Mouse (Mus musculus) naive thymus-derived CD4-positive, alpha-beta T cell, adult 2 months (primary cell): ENCODE results near the gene 1700011L22Rik.
A peak's percentile ranks its signal among the peaks of the same experiment; 100 is the strongest.

ENCODE experiments used
- DNase-seq: peaks from one replicate; pipeline ENCODE4 v3.0.0-alpha.2; 2011; ENCODE audit warnings: low read depth

The 1700011L22Rik gene

DNA sequence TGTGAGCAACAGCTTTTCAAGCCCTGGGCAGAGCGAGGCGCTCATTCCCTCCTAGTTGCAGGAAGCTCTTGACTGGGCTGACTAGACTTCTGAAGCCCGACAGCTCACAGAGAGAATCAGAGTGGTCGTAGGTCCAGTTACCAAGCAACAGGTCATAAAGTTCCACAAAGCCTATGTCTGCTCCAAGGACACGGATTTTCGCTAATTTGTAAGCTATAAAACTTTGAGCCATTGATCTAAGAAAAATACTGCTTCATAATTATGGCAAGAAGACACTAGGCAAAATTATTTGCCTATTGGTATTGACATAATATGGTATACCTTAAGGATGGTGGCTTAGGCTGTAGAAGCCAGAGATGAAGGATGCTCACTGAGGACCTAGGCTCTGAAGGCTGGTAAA is at the start of gene 1700011L22Rik:
Gene 1700011L22Rik, minus strand, starts transcription at position 101 of the 400 bp plus-strand sequence.
- DNase-seq, result no peak

DNA sequence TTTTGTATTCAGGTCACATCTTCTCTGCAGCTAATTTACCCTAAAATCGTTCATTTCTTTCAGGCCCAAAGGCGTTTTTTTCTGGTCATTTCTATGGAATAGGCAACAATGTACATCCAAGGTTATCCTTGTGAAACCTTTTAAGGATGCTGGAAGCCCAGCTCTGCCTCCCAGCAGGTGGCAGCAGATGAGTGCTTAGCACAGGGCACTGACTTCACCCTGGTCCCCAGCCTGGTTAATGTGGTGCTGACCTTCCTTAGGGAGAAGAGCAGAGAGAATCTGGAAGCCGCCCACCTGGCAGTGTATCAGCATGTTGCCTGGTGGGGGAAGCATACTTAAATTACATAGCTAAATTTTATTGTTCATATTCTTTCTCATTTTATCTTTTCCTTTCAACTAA is 49.4 kb upstream of the 1700011L22Rik start:
- DNase-seq, result peak; percentile 35

DNA sequence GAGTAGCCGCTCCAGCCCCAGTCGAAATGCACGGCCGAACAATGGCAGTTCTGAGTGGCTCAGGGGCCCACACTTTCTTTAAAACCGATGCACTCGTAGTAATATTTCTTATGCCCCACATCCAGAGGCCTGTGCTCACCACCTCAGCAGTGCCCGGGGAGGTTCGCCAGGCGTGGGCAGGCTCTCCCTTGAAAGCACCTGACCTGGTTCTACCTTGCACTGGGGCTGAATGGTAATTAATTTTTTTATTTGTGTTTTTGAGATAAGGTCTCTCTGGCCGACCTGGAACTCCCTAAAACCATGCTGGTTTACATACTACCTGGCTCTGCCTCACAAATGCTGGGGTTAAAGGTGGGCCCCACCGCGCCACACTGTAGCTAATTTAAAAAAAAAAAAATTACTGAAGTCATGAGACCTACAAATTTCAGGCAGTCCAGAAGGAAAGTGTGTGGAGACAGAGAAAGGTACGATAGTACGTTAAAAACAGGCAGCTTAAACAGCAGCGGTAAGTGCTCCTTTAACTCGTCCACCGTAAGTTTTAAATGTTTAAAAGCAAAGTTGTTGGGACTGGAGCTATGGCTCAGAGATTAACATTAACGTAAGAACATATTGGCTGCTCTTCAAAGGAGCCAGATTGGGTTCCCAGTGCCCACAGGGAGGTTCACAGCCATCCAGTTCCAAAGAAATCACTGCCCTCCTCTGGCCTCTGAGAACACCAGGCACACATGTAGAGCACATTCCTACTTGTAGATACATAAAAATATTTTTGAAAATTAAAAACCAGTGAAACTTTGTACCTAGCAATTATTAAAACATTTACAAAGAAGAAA is 47.1 kb upstream of the 1700011L22Rik start:
- DNase-seq, result peak; percentile 14

DNA sequence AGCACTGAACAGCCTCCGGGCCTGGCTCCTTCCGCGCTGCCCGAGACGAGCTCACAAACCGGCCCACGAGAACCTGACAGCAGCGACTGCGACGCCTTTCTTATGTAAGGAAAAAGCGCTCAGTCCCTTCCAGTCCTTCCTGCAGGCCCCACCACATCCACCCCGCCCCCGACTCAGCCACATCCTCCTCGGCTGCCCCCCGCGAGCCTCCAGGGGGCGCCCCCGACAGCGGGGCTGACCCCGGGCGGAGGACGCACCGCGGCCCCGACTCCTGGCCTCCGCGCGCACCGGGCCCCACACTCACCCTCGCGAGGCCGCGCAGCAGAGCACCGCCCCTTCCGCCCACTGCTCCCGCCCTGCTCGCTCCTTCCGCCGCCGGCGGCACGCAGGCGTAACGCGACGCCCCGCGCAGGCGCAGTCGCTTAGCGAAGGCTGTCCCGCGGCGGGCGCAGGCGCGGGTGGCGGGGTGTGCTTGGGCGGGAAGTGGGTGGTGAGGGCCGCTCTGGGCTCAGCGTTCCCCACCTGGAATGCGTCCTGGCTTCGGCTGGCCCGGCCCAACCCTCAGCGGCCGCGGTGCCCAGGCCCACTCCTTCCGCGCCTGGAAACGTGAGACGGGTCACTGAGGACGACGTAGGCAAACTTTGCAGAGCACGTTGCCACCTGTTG is 46.4 kb upstream of the 1700011L22Rik start, which contains the start of gene Mmaa:
Gene Mmaa, minus strand, starts transcription at position 328 of the 666 bp plus-strand sequence.
- peak; percentile 98 for DNase-seq

DNA sequence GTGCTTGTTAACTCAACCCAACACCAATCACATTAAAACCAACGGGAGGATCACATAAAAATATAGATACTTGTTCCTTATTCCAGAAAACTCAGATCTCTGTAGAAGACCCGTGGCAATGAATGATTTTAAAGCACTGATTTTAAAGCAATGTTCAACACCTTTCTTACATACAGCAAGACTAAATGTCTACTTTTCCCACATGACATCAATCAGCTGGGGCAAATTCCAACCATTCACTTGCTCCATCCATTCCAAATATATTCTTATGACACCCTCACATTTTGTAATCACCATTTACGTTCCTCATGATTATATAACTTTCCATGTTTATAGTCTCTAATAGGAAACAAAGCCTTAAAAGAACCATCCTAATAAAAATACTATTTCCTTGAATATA is 45.5 kb upstream of the 1700011L22Rik start:
- DNase-seq, result peak; percentile 15

DNA sequence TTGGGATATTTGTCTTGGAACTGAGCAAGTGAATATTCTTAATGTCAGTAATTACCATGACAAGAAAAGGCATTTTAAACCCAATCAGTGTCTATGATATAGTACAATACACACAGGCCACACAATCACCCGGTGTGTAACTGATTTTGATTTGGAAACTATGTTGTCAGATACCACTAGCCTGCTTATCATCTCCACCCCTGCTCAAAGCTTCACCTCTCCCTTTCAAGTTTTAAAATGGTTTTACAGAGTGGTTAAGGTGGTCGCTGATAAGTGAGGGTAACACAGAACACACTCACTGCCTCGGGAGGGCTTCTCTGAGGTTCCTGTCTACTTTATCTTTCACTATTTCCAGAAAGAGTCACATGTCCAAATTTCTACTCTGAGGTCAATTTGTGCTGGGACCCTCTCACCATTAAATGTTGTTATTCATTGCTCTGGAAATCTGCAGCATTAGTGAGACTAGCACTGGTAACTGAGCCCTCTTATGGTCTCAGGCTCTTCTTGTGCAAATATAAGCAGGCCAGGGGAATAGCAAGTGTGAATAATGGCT is 44.4 kb upstream of the 1700011L22Rik start:
- no peak for DNase-seq

DNA sequence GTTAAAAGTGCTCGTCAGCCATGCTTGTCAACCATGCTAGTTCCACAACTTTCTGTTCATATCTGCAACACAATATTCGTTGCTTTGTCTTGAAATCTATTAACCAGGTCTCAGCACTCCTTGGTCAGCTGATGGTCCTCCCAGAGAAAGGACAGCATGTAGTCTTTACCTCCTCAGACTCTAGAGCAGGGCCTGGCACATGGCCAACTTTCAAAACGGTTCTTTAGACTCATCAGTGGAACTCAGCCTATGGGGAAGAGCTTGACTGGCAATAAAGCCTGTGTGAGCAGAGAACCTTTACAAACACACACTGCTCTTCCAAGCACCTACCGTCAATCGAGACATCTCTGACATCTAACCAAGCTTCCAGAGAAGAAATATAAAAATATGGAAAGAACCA is 41.2 kb upstream of the 1700011L22Rik start:
- no peak for DNase-seq

DNA sequence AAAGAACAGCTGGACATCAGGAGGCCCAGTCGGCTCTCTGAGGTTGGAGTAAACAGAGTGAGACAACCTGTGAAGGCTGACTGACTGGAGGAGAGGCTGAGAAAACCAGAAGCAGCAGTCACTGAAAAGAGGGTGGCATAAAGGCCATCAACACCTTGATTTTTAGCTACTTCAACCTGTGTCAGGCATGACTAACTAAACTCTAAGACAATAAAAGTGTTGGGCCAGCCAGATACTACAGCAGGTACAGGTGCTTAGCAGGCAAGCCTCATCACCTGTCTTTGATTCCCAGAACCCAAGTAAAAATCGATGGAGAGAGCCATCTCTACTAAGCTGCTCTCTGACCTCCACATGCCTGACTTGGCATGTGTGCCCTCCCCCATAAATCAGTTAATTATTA is 40.3 kb upstream of the 1700011L22Rik start:
- DNase-seq, result no peak

DNA sequence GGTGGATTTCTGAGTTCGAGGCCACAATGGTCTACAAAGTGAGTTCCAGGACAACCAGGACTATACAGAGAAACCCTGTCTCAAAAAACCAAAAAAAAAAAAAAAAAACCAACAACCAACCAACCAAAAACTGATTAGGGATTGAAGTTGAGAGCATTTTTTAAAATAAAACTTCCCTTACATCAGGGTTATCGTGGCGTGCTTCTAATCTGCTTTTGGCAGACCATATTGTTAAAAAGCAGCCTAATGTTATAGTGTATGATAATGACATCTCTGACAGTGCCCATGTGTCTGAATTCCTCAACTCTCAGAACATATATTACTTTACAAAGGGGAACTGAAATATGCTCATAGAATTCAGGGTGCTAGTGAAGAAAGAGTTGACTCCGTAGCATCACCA is 39.9 kb upstream of the 1700011L22Rik start:
- no peak for DNase-seq

DNA sequence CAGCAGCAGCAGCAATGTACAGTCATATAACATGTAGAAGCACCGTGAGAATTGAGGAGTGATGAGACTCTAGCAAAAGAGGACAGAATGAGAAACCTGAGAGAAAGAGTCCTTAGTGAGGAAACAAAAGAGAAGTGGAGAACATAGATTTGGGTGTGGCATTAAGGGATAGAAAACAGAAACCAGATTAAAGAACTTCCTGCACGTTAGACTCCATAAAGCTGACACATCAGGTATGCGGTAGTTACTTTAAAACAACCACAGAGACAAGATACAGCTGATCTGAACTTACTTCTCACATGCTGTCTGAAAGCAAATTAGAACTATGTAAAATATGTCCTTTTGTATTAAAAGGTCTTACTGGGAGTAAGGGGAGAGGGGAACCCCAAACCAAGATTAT is 38.1 kb upstream of the 1700011L22Rik start:
- peak; percentile 58 for DNase-seq

DNA sequence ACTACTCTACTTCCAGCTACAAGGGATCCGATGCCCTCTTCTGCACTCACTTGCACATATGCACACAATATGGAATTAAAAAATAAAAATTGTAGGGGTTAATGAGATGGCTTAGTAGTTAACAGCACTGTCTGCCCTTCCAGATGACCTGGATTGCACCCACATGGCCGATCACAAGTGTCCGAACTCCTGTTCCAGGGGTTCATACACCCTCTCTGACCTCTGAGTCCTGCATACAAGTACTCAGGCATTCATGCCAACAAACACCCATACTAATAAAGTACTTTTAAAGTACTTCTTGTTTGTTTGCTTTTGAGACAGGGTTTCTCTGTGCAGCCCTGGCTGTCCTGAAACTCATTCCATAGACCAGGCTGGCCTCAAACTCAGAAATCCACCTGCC is 36.3 kb upstream of the 1700011L22Rik start:
- no peak for DNase-seq

DNA sequence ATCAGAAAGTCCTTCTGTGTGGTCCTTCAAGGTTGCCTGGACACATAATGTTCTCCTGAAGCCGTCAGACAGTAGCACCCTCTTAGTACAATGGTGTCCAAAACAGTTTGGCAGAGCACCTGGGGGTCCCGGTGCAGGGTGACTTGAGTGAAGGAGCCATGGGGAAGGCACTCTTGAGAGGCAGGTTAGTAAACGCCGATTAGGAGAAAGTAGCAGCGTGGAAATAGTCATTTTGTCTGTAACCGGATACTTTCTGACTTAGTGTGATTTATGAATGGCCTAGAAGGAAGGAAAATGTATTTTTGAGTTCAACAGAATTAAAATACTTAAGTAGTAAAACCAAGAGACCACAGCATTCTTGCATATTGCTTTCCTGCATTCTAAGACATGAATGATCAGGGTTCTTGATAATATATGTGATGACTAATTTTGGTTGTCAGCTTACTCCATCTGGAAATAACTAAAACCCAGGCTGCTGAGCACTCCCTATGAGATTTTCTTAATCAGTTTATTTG is 33.1 kb upstream of the 1700011L22Rik start:
- DNase-seq, result no peak

DNA sequence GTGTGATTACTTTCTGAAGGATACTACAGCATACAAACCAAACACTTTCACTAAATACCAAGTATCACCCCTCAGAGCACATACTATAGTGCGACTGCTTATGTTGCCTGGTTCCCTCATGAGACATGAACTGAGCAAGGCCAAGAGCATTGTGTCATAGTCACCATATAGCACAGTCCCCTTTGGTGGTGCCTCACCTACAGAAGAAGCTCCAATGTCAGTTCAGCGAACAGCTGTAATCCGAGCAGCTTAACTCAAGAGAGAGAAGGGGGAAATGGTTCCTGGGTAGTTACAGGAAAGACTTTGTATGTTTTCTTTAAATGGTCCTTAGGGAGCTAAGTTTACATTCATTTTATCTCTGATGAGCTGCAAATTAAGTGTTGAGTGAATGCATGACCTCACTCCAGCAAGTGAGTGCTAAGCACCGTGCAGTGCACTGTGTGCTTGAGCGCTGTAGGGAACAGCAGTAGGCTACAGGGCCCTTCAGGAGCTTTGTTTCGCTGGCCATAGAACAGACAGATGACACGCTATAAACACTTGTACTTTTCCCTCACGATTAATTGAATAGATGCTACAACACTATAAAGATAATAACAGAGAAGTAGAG is 29.0 kb upstream of the 1700011L22Rik start:
- no peak for DNase-seq

DNA sequence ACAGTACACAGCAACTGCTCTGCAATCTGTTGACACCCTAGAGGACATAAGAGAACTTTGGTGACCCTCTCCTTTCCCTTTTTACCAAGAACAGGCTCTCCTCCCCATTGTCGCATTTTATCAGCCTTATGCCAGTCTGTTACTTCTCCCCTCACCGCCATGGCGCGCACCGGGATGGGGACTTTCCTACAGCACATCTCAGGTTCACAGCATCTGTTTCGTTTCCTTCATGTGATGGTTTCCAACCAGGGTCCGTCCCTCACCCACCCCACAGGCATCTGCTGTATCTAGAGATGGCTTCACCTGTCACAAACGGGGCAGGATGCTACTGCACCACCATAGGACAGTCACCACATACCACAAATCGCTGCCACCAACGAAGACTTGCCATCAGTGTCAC is 26.6 kb upstream of the 1700011L22Rik start:
- no peak for DNase-seq

DNA sequence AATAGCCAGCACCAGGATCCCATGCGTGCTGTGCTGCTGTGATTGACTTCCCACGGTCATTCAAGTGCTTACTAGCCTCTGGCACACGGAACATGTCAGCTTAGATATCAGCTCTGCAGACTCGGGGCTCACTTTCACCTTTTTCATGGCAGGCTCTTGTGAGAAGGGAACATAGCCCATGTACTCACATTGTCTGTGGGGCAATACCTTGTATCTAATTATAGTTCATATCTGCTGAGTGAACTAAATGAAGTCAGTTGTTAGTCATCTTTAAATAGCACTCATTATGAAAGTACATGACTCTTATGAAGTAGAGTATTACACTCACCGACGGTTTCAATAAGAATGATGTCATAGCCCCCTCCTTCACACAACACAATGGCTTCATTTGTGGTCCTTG is 25.4 kb upstream of the 1700011L22Rik start:
- no peak for DNase-seq

DNA sequence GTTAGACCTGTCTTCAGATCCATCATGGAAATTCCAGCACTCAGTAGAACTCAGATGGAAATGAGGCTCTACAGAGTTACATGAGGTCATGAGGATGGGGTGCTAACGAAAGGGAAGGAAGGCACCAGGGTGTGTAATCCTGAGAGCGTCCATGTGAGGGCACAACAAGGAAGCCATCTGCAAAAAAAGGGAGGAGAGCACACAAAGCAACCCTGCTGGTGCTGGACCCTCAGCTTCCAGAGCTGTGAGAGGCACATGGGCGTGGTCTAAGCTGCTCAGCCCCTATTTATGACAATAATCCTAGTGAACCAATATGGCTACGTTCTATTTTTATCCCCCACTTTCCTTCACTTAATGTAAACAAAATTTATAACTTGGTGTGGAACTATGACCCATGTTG is 24.3 kb upstream of the 1700011L22Rik start:
- DNase-seq, result no peak

DNA sequence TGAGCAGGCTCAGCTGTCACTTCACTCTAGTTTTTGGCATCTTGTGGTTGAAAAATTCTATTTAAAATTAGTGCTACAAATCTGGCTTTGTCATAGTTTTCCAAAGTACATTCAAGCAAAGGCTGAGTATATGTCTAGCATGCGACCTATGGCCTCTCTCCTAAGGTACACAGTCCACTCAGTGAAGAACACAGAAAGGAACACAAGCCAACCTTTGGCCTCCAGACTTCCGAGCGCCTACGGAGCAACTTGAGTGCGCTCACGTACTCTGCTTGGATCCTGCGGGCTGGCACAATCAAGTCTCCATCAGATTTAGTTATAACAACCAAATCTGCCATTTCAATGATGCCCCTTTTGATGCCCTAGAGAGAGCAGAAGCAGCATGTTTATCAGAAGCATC is 20.6 kb upstream of the 1700011L22Rik start:
- DNase-seq, result no peak

DNA sequence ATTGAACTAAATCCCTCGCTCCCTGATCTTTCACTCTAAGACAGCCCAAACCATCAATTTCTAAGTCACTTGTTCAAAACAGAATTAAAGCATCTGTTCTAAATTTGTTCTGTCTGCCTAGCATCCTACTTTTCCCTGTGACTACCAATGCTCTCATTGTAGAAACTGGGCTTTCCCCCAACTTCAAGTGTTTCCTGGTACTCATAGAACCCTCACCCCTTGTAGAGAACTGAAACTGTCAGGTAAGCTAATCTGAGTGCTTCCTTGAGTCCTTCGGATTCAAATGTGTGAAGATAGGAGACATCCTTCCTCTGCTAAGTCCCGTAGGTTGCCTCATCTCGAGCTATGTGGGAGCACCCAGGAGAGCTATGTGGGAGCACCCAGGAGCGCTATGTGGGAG is 13.6 kb upstream of the 1700011L22Rik start:
- no peak for DNase-seq

DNA sequence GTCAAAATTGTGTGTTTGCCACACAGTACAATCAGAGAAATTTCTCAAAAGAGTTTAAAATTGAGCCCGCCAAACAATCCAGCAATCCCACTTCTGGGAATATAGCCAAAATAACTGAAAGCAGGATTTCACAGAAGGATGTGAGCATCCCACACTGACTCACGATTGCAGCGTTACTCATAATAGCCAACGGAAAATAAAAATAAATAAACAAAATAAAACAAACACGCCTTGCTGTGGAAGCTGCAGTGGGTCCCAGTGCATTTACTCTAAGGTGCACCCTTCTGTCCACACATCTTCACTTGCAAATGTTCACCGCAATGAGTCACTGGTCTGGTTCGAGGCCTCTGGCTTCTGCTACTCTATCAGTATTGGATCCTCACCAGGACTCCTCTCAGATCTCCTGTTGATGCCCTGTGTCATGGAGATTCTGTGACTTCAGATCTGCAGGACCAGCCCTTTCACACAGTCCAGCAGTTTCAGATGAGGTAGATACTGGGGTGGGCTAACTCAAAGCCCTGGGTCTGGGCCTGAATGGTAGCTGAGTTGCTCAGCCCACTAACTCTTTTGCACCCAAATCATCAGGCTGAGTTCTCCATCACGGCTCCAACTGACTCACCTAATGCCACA is 7.8 kb upstream of the 1700011L22Rik start:
- no peak for DNase-seq

DNA sequence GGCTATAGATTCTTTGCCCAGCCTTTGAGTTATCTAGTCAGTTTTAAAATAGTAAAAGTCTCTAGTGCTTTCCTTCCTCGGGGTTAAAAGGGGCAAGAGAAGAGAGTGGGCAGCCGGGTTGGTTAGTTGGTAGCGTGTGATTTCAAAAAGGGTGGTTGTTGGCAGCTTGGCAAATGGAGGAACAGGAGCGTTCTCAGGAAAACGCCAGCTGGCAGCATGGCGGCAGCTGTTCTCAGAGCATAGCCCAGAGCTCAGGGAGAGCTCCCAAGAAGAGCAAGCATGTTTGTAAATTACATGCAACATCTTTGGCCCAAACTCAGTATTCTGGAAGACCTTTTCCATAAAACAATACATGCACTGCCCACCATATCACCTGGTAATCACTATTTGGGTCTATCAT is 5.4 kb upstream of the 1700011L22Rik start:
- DNase-seq, result no peak

DNA sequence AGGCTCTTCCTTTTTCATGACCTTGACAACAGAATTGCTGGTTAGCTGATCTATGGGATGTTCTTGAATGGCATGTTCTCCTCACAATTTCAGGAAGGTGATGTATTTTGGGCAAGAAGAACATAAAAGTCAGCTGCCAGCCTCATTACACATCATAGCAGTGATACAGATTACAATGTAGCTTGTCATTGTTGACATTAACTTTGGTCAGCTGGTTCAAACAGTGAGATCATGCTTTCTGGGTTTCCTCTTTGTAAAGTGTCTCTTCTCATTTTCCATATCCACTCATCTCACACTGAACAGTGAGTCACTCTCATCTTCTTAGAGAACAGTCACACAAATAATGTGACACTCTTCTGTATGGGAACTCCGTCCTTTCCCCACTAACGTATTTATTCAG is 4.9 kb downstream of the 1700011L22Rik start:
- no peak for DNase-seq

DNA sequence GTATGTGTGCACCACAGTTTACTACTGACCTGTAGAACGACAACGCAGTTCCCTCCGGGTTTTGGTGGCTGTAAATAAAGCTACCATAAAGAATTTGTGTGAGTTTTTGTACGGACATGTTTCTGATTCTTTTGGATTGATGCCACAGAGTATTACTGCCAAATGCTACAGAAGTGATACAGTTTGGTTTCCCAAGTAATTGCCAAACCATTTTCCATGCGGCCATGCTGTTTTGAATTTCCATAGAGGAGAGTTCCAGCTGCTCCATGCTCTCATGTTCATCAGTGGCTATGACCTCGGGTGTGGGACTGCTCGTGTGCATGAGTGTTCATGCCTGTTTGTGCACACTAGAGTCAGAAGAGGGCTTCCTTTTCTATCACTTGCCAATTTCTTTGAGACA is 8.4 kb downstream of the 1700011L22Rik start:
- DNase-seq, result no peak
